Mouse (Mus musculus) forebrain, embryonic 16.5 days (tissue): ENCODE results near the gene Kcnj6. TPM values are rescaled to one million over a fixed set of nuclear protein-coding genes. Genes with fewer than 3 reads are reported as not detected.
"Not testable (repeated sequence)": the region's sequence is repeated elsewhere in the genome, so short reads cannot be mapped to it uniquely, and the experiment has no call there.

Experiments used
- ATAC-seq: fragments of 200-750 bp; cut with Nextera tagmentation; 2 replicates; pipeline ENCODE4 v1.8.0; 2017; ENCODE audit warnings: mild to moderate bottlenecking, moderate library complexity
- H3K27ac ChIP-seq: fragments of 300-500 bp; sonication (generic); 2 replicates; pipeline ENCODE4 v1.5.1; 2014; ENCODE audit warnings: low read length, control low read depth
- H3K27me3 ChIP-seq: fragments of 300-500 bp; sonication (generic); replicated peaks from 2 replicates; pipeline ENCODE4 v1.6.1; 2014; ENCODE audit warnings: low read length; ENCODE audit not compliant: control insufficient read depth, insufficient read depth
- H3K36me3 ChIP-seq: fragments of 300-500 bp; sonication (generic); 2 replicates; pipeline ENCODE4 v1.6.1; 2014; ENCODE audit not compliant: control insufficient read depth, insufficient read depth
- H3K4me1 ChIP-seq: fragments of 300-500 bp; sonication (generic); replicated peaks from 2 replicates; pipeline ENCODE4 v1.6.1; 2014; ENCODE audit warnings: low read length; ENCODE audit not compliant: control insufficient read depth, insufficient read depth
- H3K4me2 ChIP-seq: fragments of 300-500 bp; sonication (generic); 2 replicates; pipeline ENCODE4 v1.6.1; 2014; ENCODE audit warnings: mild to moderate bottlenecking, low read length, control low read depth
- H3K4me3 ChIP-seq: fragments of 300-500 bp; sonication (generic); replicated peaks from 2 replicates; pipeline ENCODE4 v1.5.1; 2014; ENCODE audit warnings: mild to moderate bottlenecking, low read length, control low read depth
- H3K9ac ChIP-seq: fragments of 300-500 bp; sonication (generic); replicated peaks from 2 replicates; pipeline ENCODE4 v1.6.1; 2014; ENCODE audit warnings: low read depth, low read length, control low read depth
- H3K9me3 ChIP-seq: fragments of 300-500 bp; sonication (generic); 2 replicates; pipeline ENCODE4 v1.6.1; 2016; ENCODE audit warnings: low read length; ENCODE audit not compliant: control insufficient read depth
- WGBS: fragments of 180-500 bp; shearing (Covaris S2); extraction: QIAGEN DNeasy Blood & Tissue Kit; methylation state at CpG from one replicate; pipeline ENCODE4 v1.1.7; 2014; 5-methylcytosine and 5-hydroxymethylcytosine counted together
- polyA plus RNA-seq: library from polyadenylated mRNA; unstranded; fragments of >200 nt; fragmentation: Nextera tagmentation; extraction: Ambion mirVana; gene quantifications from 2 replicates; pipeline ENCODE4 v1.2.1, GENCODE M21; 2015

Gene Kcnj6
- polyA plus RNA-seq, 1 experiment from 2014 or later, result 1.8 TPM

DNA sequence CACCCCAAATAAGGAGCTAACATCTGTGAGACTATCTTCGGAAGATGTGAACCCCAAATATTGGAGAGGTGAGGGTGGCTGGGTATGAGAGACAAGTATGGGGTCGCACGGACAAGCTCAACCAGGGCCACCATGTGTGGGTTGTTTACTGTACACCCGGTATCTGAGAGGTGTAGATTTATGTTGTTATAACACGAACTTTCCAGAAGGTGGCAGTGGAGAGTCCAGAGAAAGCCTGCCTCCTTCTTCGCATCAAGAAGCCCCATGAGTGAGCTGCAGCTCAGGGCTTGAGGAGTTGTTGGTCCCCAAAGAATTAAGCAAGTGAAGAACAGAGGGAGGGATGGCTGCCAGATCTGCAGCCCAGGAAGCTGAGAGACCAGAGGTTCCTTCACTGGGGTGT, 181.1 kb downstream of the Kcnj6 start:
- no peak overlapping the region for H3K4me3 ChIP-seq
- WGBS, result 30% methylated on average over 6 of the region's 6 CpGs
- no peaks in the 10 kb centered on the region for H3K27me3 ChIP-seq
- H3K9ac ChIP-seq, result no peak overlapping the region
- H3K4me2 ChIP-seq, result no peak overlapping the region
- H3K36me3 ChIP-seq, result no peaks in the 10 kb centered on the region
- ATAC-seq, result peak; percentile 43
- peaks cover 4% of the 10 kb centered on the region for H3K9me3 ChIP-seq
- no peak overlapping the region for H3K27ac ChIP-seq
- H3K4me1 ChIP-seq, result no peaks in the 10 kb centered on the region

DNA sequence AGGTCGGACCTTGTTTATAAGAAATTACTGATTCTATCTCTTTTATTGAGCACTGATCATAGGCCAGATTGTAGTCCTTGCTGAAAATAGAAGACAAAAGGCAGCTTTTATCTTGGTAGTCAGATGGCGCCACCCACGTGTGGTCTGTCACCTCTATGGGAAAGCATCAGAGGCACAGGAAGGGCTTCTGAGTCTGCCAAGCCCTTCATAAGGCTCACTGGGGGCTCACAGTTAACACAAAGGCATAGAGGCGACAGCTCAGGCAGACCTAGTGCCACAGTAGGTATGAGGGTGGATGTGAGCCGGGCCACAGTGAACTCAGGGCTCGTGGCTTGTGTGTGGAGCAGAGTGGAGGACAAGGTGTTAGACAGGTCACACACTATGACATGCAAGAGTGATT, 181.6 kb downstream of the Kcnj6 start:
- Histone ChIP-seq H3K4me1 (no peaks in the 10 kb centered on the region), H3K4me2 (no peak overlapping the region), H3K27ac (no peak overlapping the region), H3K9me3 (peaks cover 4% of the 10 kb centered on the region), H3K9ac (no peak overlapping the region), H3K27me3 (no peaks in the 10 kb centered on the region), H3K4me3 (no peak overlapping the region), H3K36me3 (no peaks in the 10 kb centered on the region)
- ATAC-seq, result peak; percentile 26; the same call in 1 of the 2 replicates
- WGBS, result 83% methylated on average over 6 of the region's 6 CpGs

DNA sequence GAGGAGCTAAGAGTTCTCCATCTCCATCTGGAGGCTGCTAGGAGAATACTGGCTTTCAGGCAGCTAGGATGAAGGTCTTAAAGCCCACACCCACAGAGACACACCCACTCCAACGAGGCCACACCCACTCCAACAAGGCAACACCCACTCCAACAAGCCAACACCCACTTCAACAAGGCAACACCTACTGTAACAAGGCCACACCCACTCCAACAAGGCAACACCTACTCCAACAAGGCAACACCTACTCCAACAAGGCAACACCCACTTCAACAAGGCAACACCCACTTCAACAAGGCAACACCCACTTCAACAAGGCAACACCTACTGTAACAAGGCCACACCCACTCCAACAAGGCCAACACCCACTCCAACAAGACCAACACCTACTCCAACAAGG, 188.2 kb downstream of the Kcnj6 start:
- not testable (repeated sequence) for H3K4me3 ChIP-seq, H3K27ac ChIP-seq, H3K27me3 ChIP-seq, H3K9ac ChIP-seq, H3K36me3 ChIP-seq, H3K4me1 ChIP-seq, ATAC-seq, H3K9me3 ChIP-seq, H3K4me2 ChIP-seq
- WGBS, result 19% methylated on average over 1 of the region's 1 CpGs

DNA sequence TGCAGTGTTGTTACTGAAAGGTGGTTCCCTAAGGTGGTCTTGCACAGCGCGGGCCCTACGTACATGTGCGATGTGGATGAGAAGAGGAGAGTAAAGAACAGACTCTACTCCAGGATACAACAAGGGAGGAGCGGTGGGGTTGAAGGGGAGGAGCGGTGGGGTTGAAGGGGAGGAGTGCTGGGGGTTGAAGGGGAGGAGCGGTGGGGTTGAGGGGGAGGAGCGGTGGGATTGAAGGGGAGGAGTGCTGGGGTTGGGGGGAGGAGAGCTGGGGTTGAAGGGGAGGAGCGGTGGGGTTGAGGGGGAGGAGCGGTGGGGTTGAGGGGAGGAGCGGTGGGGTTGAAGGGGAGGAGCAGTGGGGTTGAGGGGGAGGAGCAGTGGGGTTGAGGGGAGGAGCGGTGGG, 199.3 kb downstream of the Kcnj6 start:
- WGBS, result 91% methylated on average over 10 of the region's 12 CpGs
- Histone ChIP-seq H3K27ac (no peak overlapping the region), H3K4me2 (no peak overlapping the region), H3K9ac (no peak overlapping the region), H3K27me3 (no peaks in the 10 kb centered on the region), H3K9me3 (no peaks in the 10 kb centered on the region), H3K4me3 (no peak overlapping the region), H3K4me1 (no peaks in the 10 kb centered on the region), H3K36me3 (no peaks in the 10 kb centered on the region)
- ATAC-seq, result no peak

DNA sequence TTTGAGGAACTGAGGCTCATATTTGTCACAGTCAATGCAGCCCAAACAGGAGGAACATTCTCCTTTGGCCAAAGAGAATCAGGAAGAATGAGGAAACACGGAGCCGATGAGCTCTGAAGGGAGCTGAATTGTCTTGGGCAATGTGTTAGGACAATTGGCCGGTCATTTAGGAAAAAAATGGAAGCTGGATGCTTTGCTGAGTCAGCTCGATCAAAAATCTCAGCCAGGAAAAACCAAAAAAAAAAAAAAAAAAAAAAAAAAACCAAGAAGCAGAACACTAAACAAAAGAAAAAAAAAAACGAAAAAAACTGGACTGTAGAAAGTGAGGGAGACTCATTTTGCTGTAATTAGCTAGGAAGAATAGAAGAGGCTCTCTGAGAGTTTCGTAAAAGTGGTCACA, 200.1 kb downstream of the Kcnj6 start:
- Histone ChIP-seq H3K4me2 (no peak overlapping the region), H3K4me1 (no peaks in the 10 kb centered on the region), H3K9ac (no peak overlapping the region), H3K27ac (no peak overlapping the region), H3K36me3 (no peaks in the 10 kb centered on the region), H3K9me3 (no peaks in the 10 kb centered on the region), H3K4me3 (no peak overlapping the region), H3K27me3 (no peaks in the 10 kb centered on the region)
- WGBS, result 75% methylated on average over 6 of the region's 6 CpGs
- no peak for ATAC-seq

DNA sequence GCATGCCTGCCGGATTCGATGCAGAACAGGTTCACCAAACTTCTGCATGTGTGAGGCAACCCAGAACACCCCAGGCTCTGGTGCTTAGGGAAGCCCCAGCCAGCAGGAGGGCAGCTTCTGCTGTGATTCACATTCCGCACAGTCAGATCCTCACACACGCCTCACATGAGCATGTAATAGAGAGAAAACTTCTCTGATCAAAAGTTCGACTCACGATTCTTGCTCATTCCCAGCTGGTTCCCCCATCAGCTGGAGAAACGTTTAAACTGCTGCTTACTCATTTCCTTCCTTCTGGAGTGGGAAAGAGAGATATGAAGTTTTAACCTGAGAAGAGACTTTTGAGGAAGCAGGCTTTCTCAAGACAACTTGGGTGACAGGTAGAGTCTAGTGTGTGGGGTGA, 204.5 kb downstream of the Kcnj6 start:
- no peaks in the 10 kb centered on the region for H3K9me3 ChIP-seq
- no peaks in the 10 kb centered on the region for H3K27me3 ChIP-seq
- H3K36me3 ChIP-seq, result no peaks in the 10 kb centered on the region
- no peaks in the 10 kb centered on the region; the same call in 1 of the 2 replicates for H3K4me1 ChIP-seq
- H3K4me3 ChIP-seq, result no peak overlapping the region
- no peak overlapping the region for H3K27ac ChIP-seq
- WGBS, result 84% methylated on average over 7 of the region's 7 CpGs
- ATAC-seq, result no peak
- no peak overlapping the region for H3K9ac ChIP-seq
- no peak overlapping the region for H3K4me2 ChIP-seq

DNA sequence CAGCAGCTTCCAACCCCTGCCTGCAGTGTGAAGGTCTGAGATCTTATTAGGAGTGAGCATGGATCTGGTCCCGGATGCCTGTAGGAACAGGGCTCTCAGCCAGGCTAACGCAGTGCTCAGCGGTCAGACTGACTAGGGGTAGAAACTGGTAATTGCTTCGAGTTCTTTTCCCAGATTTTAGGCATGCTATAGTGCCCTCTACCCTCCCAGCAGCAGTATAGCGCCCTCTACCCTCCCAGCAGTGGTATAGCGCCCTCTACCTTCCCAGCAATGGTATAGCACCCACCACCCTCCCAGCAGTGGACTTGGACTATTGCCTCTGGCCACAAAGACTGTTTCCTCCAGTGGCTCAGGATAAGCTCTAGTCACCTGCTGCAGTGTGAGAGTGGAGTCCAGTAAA, 207.5 kb downstream of the Kcnj6 start:
- Histone ChIP-seq H3K9ac (no peak overlapping the region), H3K27me3 (no peaks in the 10 kb centered on the region), H3K9me3 (no peaks in the 10 kb centered on the region), H3K27ac (no peak overlapping the region), H3K4me3 (no peak overlapping the region), H3K36me3 (no peaks in the 10 kb centered on the region), H3K4me2 (no peak overlapping the region), H3K4me1 (no peaks in the 10 kb centered on the region; the same call in 1 of the 2 replicates)
- WGBS, result 14% methylated on average over 6 of the region's 6 CpGs
- ATAC-seq, result no peak

DNA sequence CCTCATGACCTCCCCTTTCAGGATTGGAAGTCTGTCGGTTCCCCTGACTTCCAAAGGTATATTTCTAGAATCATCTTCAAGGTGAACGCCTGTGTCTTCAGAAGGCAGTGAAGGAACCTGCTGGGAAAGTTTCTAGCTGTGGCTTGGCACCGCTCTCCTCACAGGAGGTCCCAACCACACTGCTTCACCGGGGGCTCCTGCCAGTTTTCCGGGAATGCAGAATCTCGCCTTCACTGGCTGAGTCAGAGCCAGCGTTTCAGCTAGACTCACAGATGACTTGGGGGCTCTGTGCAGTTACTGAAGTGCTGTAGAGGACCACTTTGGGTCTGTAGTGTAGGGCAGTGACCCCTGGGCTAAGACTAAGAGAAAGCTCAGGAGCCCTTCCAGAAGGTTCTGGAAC, 208.8 kb downstream of the Kcnj6 start:
- 76% methylated on average over 7 of the region's 7 CpGs for WGBS
- no peaks in the 10 kb centered on the region for H3K9me3 ChIP-seq
- no peak overlapping the region for H3K4me2 ChIP-seq
- no peak overlapping the region for H3K27ac ChIP-seq
- no peak overlapping the region for H3K9ac ChIP-seq
- H3K36me3 ChIP-seq, result no peaks in the 10 kb centered on the region
- ATAC-seq, result no peak
- no peaks in the 10 kb centered on the region; the same call in 1 of the 2 replicates for H3K4me1 ChIP-seq
- no peak overlapping the region for H3K4me3 ChIP-seq
- no peaks in the 10 kb centered on the region for H3K27me3 ChIP-seq

DNA sequence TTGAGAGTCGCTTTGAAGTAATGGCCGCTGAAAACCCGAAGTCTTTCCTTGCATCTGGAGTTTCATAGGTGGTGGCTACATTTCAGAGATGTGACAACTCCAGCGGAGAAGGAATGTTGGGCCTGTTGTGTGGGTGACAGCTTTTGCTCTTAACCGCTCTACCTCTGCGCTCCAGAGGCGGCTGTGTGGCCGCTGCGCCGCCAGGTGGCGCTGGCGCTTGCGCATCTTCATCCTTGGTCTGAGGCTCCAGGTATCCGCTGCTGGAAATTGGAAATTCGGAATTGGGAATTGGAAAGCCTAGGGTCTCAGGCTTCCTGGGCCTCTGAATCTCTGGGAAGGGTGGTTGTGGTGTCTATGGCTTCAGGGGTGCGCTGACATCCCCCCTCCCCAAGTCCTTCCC, 209.3 kb downstream of the Kcnj6 start:
- ATAC-seq, result peak; percentile 70

DNA sequence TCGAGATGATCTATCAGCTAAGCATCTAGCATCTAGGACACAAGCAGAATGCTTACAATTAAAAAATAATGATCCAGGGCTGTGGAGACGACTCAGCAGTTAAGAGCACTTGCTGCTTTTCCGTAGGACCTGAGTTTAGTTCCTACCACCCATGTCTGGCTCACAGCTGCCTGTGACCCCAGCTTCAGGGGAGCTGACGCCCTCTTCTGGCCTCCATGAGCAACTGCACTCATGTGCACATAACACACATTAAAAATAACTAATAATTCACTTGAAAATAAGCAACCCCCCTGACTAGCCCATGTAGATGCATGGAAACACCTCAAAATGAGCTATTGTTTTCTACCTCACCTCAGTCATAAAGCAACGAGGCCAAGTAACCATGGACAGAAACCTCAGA, 211.6 kb downstream of the Kcnj6 start:
- no peaks in the 10 kb centered on the region for H3K9me3 ChIP-seq
- no peak for ATAC-seq
- H3K4me3 ChIP-seq, result no peak overlapping the region
- no peaks in the 10 kb centered on the region for H3K27me3 ChIP-seq
- H3K4me1 ChIP-seq, result no peaks in the 10 kb centered on the region; the same call in 1 of the 2 replicates
- H3K27ac ChIP-seq, result no peak overlapping the region
- 77% methylated on average over 5 of the region's 5 CpGs for WGBS
- no peaks in the 10 kb centered on the region for H3K36me3 ChIP-seq
- no peak overlapping the region for H3K4me2 ChIP-seq
- H3K9ac ChIP-seq, result no peak overlapping the region

More for the DNA sequence above, 209.3 kb downstream of the Kcnj6 start:
- Histone ChIP-seq H3K36me3 (no peaks in the 10 kb centered on the region), H3K9ac (no peak overlapping the region), H3K27ac (no peak overlapping the region), H3K9me3 (no peaks in the 10 kb centered on the region), H3K4me1 (no peaks in the 10 kb centered on the region; the same call in 1 of the 2 replicates), H3K4me2 (no peak overlapping the region), H3K27me3 (no peaks in the 10 kb centered on the region), H3K4me3 (no peak overlapping the region)
- 6% methylated on average over 16 of the region's 16 CpGs for WGBS
